Mouse (Mus musculus): ENCODE results near the gene Rad9a. TPM values are rescaled to one million over a fixed set of nuclear protein-coding genes. Genes with fewer than 3 reads are reported as not detected.

The Rad9a gene
- polyA plus RNA-seq, 1 experiment from 2014 or later, result 9.0 TPM

- no peak for DNase-seq
- Histone ChIP-seq H3K27me3 (ENCODE audit: insufficient read depth, low read length) (no peaks in the 10 kb centered on the region), H3K4me2 (ENCODE audit: low read depth, low read length) (peak overlapping the region; percentile 85), H3K4me1 (ENCODE audit: insufficient read depth) (peaks cover 42% of the 10 kb centered on the region), H3K9ac (replicated peaks) (peak overlapping the region; percentile 93), H3K9me3 (ENCODE audit: low read length) (no peaks in the 10 kb centered on the region), H3K36me3 (replicated peaks; ENCODE audit: insufficient read depth, low read length) (peaks cover 43% of the 10 kb centered on the region), H3K4me3 (ENCODE audit: low read depth, low read length) (peak overlapping the region; percentile 88), H3K27ac (ENCODE audit: low read depth) (peak overlapping the region; percentile 89; the same call in 1 of the 2 replicates)
- TF ChIP-seq CTCF (IDR thresholded peaks at IDR 0.05; ENCODE audit: low read depth) (no peak), EP300 (IDR thresholded peaks at IDR 0.05; ENCODE audit: low read depth) (no peak)
- 57% methylated on average over 6 of the region's 6 CpGs for WGBS (ENCODE audit: insufficient replicate concordance)
- ATAC-seq, result no peak
Measured at GRCm38 (mm10) chr19:4193129-4193528, 8.3 kb downstream of the Rad9a start.

GRCm38 (mm10) chr19:4192251-4192985, 9.0 kb downstream of the Rad9a start:
- Histone ChIP-seq H3K27me3 (ENCODE audit: insufficient read depth, low read length) (no peaks in the 10 kb centered on the region), H3K9me3 (ENCODE audit: low read length) (no peaks in the 10 kb centered on the region), H3K27ac (ENCODE audit: low read depth) (peak overlapping the region; percentile 89), H3K4me2 (ENCODE audit: low read depth, low read length) (peak overlapping the region; percentile 85), H3K36me3 (replicated peaks; ENCODE audit: insufficient read depth, low read length) (peaks cover 42% of the 10 kb centered on the region), H3K9ac (replicated peaks) (peak overlapping the region; percentile 93), H3K4me3 (ENCODE audit: low read depth, low read length) (peak overlapping the region; percentile 88), H3K4me1 (ENCODE audit: insufficient read depth) (peaks cover 37% of the 10 kb centered on the region)
- TF ChIP-seq EP300 (IDR thresholded peaks at IDR 0.05; ENCODE audit: low read depth), result no peak
- TF ChIP-seq CTCF (IDR thresholded peaks at IDR 0.05; ENCODE audit: low read depth), result no peak
- ATAC-seq (peak; percentile 53), DNase-seq (no peak)
- WGBS (ENCODE audit: insufficient replicate concordance), result 1% methylated on average over 35 of the region's 52 CpGs

DNA sequence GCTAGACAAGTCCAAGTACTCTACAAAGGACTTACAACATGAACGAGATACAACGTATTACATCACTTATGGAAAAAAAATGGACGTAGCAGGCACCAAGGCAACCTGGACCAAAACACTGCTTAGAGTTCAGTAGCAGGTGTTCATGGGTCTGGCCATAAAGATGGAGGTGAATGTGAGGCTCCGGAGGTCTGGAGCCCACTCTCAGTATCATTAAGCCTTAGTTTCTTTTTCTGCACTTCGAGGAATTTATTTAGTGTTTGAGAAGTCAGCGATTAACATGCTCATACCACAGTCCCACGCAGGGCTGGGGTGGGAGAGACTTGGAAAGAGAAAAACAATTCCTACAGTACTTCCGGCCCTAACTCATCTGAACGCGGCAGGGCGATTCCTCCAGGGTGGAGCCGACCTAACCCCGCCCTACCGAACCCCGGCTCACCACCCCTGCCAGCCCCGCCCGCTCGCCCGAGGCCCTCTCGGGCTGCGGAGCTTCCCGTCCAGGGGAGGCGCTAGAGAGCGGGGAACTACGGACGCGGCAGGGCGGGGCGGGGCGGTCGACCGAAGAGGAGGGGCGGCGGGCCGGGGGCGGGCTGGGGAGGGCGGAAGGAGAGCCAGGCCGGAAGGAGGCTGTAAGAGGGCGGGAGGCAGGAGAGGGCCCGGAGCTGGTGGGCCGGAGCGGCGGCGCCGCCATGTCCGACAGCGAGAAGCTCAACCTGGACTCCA, 9.8 kb downstream of the Rad9a start, which contains the start of gene Ppp1ca:
TSS of gene Ppp1ca (plus strand) at position 538 of the 723 bp plus-strand sequence.
- Histone ChIP-seq H3K4me1 (ENCODE audit: insufficient read depth) (peaks cover 34% of the 10 kb centered on the region), H3K9ac (replicated peaks) (peak within 1 kb of the TSS; percentile 93), H3K27ac (ENCODE audit: low read depth) (peak within 1 kb of the TSS; percentile 89), H3K27me3 (ENCODE audit: insufficient read depth, low read length) (no peaks in the 10 kb centered on the region), H3K36me3 (replicated peaks; ENCODE audit: insufficient read depth, low read length) (peaks cover 35% of the 10 kb centered on the region), H3K4me2 (ENCODE audit: low read depth, low read length) (peak within 1 kb of the TSS; percentile 85), H3K9me3 (ENCODE audit: low read length) (no peaks in the 10 kb centered on the region), H3K4me3 (ENCODE audit: low read depth, low read length) (peak within 1 kb of the TSS; percentile 88)
- TF ChIP-seq CTCF (IDR thresholded peaks at IDR 0.05; ENCODE audit: low read depth) (peak; percentile 90), EP300 (IDR thresholded peaks at IDR 0.05; ENCODE audit: low read depth) (no peak; the same call in 1 of the 2 replicates)
- DNase-seq (peak; percentile 99), ATAC-seq (peak; percentile 94)
- 3% methylated on average over 38 of the region's 47 CpGs for WGBS (ENCODE audit: insufficient replicate concordance)

DNA sequence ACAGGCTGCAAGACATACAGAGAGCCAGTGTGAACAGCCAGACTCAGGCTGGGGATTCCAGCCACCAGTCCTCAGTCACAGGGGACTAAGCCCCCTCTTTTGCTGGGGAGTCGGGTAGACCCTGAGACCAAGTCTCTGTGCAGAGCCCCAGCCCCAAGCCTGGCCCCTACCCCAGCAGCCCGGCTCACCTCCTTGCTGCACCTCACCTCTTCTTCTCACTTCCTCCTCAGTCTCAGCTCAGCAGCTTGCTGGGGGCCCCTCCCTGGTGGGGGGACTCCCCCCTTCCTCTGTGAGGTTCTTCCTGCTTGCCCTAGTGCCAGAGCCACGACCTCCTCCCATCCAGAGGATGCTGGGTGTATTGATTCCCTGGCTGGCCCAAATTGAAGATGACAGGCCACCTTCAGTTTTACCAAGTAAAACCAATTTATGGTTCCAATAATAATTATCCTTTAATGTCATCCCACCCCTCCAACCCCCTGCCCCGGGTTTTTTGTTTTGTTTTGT, 10.6 kb downstream of the Rad9a start, which contains the start of gene Tbc1d10c:
TSS of gene Tbc1d10c (minus strand) at position 454 of the 504 bp plus-strand sequence.
- DNase-seq, result peak; percentile 57

DNA sequence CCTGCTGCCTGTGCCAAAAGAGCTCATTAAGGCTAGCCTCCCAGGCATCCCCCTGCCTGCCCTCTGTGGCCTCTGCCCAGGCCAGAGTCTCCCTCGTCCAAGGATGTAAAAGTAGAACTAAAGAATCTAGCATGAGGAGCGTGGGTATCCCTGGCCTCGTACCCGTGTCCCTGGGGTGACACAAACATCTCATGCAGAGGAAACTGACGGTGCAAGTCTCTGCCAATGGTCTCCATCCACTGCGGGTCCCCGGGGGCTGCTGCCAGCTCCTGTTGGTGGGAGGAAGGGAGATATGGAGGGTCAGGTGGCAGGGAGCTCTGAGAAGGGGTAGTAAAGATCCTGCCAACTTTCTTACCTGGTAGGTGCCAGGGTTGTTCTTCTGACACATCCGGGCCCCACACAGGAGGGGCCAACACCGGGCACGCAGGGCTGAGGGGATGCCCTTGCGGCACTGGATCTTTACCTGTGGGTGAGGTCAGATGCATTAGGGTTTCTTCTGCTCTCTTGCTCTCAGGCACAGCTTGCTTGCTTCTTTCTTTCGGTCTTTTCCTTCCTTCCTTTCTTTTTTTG, 12.3 kb downstream of the Rad9a start:
- 71% methylated on average over 12 of the region's 12 CpGs for WGBS (ENCODE audit: insufficient replicate concordance)

More for the DNA sequence above, 10.6 kb downstream of the Rad9a start, which contains the start of gene Tbc1d10c:
- H3K36me3 ChIP-seq (replicated peaks; ENCODE audit: insufficient read depth, low read length), result peaks cover 27% of the 10 kb centered on the region
- peak within 1 kb of the TSS; percentile 89 for H3K27ac ChIP-seq (ENCODE audit: low read depth)
- no peaks in the 10 kb centered on the region for H3K27me3 ChIP-seq (ENCODE audit: insufficient read depth, low read length)
- peak within 1 kb of the TSS; percentile 85 for H3K4me2 ChIP-seq (ENCODE audit: low read depth, low read length)
- no peak for ATAC-seq
- peak within 1 kb of the TSS; percentile 88 for H3K4me3 ChIP-seq (ENCODE audit: low read depth, low read length)
- peak within 1 kb of the TSS; percentile 93 for H3K9ac ChIP-seq (replicated peaks)
- 29% methylated on average over 4 of the region's 4 CpGs for WGBS (ENCODE audit: insufficient replicate concordance)
- H3K9me3 ChIP-seq (ENCODE audit: low read length), result no peaks in the 10 kb centered on the region
- TF ChIP-seq CTCF (IDR thresholded peaks at IDR 0.05; ENCODE audit: low read depth) (no peak), EP300 (IDR thresholded peaks at IDR 0.05; ENCODE audit: low read depth) (no peak)
- peaks cover 37% of the 10 kb centered on the region for H3K4me1 ChIP-seq (ENCODE audit: insufficient read depth)

More for the DNA sequence above, 12.3 kb downstream of the Rad9a start:
- H3K27ac ChIP-seq (ENCODE audit: low read depth), result no peak overlapping the region
- H3K9me3 ChIP-seq (ENCODE audit: low read length), result no peaks in the 10 kb centered on the region
- TF ChIP-seq CTCF (IDR thresholded peaks at IDR 0.05; ENCODE audit: low read depth) (no peak), EP300 (IDR thresholded peaks at IDR 0.05; ENCODE audit: low read depth) (no peak)
- peaks cover 46% of the 10 kb centered on the region for H3K4me1 ChIP-seq (ENCODE audit: insufficient read depth)
- H3K36me3 ChIP-seq (replicated peaks; ENCODE audit: insufficient read depth, low read length), result peaks cover 9% of the 10 kb centered on the region
- H3K27me3 ChIP-seq (ENCODE audit: insufficient read depth, low read length), result no peaks in the 10 kb centered on the region
- DNase-seq, result no peak
- peak overlapping the region; percentile 14; the same call in 1 of the 2 replicates for H3K4me2 ChIP-seq (ENCODE audit: low read depth, low read length)
- H3K9ac ChIP-seq (replicated peaks), result no peak overlapping the region
- H3K4me3 ChIP-seq (ENCODE audit: low read depth, low read length), result no peak overlapping the region
- no peak for ATAC-seq
